Mouse (Mus musculus) lung, postnatal 0 days (tissue): ENCODE measurements at regions not wholly inside any gene's neighbourhood (a gene's known extent, or its start where the extent isn't known, plus 50 kb on each side); places are given as distances from the start of the nearest gene placed in this dataset.

Experiments used
- CTCF ChIP-seq: IDR thresholded peaks from 2 replicates; pipeline ENCODE4 v1.5.1; 2016; ENCODE audit warnings: antibody characterized with exemption, mild to moderate bottlenecking
- EP300 ChIP-seq: IDR thresholded peaks from 2 replicates; pipeline ENCODE4 v1.6.1; 2016; ENCODE audit warnings: antibody characterized with exemption, mild to moderate bottlenecking, control low read depth

DNA sequence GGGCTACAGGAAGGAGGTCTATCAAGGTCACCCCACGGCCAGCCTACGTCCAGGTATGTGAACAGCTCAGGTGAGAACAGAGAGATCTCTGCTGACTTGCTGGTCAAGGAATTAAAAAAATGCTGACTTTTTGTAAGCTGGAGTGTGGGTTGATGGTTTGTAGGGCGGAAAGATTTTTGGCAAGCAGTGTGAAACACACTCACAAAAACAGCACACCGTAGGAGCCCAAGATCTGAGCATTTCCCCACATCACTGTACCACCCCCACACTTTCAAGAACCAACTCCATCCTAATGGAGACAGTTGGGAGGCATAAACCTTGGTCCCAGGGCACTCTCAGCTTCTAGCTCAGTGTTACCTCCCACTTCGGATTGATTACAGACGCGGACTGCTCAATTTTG is 200.5 kb downstream of the Rplp1 start:
- no peak for TF ChIP-seq EP300
- no peak for TF ChIP-seq CTCF
